Mouse (Mus musculus): ENCODE data around the gene Mpdu1.
"Not testable (repeated sequence)": the region's sequence is repeated elsewhere in the genome, so short reads cannot be mapped to it uniquely, and the experiment has no call there.

Mpdu1 gene

GRCm38 (mm10) chr11:69662213-69662966 lies at the start of gene Mpdu1:
Gene Mpdu1, minus strand, starts transcription at chr11:69662642.
- DNase-seq, result peak; percentile 93

GRCm38 (mm10) chr11:69711082-69711481 lies 48.6 kb upstream of the Mpdu1 start:
- DNase-seq, result no peak

- DNase-seq, result no peak
Measured at GRCm38 (mm10) chr11:69710470-69710869, 48.0 kb upstream of the Mpdu1 start.

GRCm38 (mm10) chr11:69709554-69710446 lies 47.4 kb upstream of the Mpdu1 start:
- no peak for DNase-seq

- DNase-seq, result no peak
Measured at GRCm38 (mm10) chr11:69708614-69709265, 46.3 kb upstream of the Mpdu1 start.

GRCm38 (mm10) chr11:69707873-69708381 lies 45.5 kb upstream of the Mpdu1 start:
- no peak for DNase-seq

GRCm38 (mm10) chr11:69707480-69707847 lies 45.0 kb upstream of the Mpdu1 start:
- DNase-seq, result no peak

- peak; percentile 85 for DNase-seq
Measured at GRCm38 (mm10) chr11:69706775-69707479, 44.5 kb upstream of the Mpdu1 start.

GRCm38 (mm10) chr11:69704613-69705010 lies 42.2 kb upstream of the Mpdu1 start:
- no peak for DNase-seq

- no peak for DNase-seq
Measured at GRCm38 (mm10) chr11:69703814-69704612, 41.6 kb upstream of the Mpdu1 start.

GRCm38 (mm10) chr11:69703381-69703780 lies 40.9 kb upstream of the Mpdu1 start:
- DNase-seq, result not testable (repeated sequence)

- DNase-seq, result not testable (repeated sequence)
Measured at GRCm38 (mm10) chr11:69702886-69703285, 40.4 kb upstream of the Mpdu1 start.

- DNase-seq, result no peak
Measured at GRCm38 (mm10) chr11:69699595-69699994, 37.2 kb upstream of the Mpdu1 start.

- DNase-seq, result no peak
Measured at GRCm38 (mm10) chr11:69698574-69698973, 36.1 kb upstream of the Mpdu1 start.

GRCm38 (mm10) chr11:69697396-69697795 lies 35.0 kb upstream of the Mpdu1 start:
- no peak for DNase-seq

GRCm38 (mm10) chr11:69695361-69696181 lies 33.1 kb upstream of the Mpdu1 start, which contains the start of the genes Tnfsf12 and Tnfsfm13:
Gene Tnfsf12, minus strand, starts transcription at chr11:69695849.
Gene Tnfsfm13, minus strand, starts transcription at chr11:69696098.
- peak; percentile 87 for DNase-seq

GRCm38 (mm10) chr11:69695046-69695360 lies 32.6 kb upstream of the Mpdu1 start:
- no peak for DNase-seq

- peak; percentile 14 for DNase-seq
Measured at GRCm38 (mm10) chr11:69693421-69693965, 31.1 kb upstream of the Mpdu1 start.

GRCm38 (mm10) chr11:69692863-69693262 lies 30.4 kb upstream of the Mpdu1 start:
- DNase-seq, result peak; percentile 64

GRCm38 (mm10) chr11:69692196-69692811 lies 29.9 kb upstream of the Mpdu1 start:
- DNase-seq, result peak; percentile 40
